ENCODE assay signal across 12 mouse cellular contexts in genomic region chr5:148908191-148909056, GRCm38 (mm10). TPM values are rescaled to one million over a fixed set of nuclear protein-coding genes. Genes with fewer than 3 reads are reported as not detected.
DNase-seq lines count a peak whose midpoint lies in the region; ATAC-seq and TF ChIP-seq lines count a peak whose summit lies in the region.
"Had no signal": no experiment of that assay in that cellular context is flagged by ENCODE, and none has a peak within 500 bp of the region (broad histone marks: within the 10 kb centered on the region; RNA-seq: fewer than 3 reads in every experiment).

No protein-coding gene starts in this region.

- H3K9me3 ChIP-seq in lung, embryonic 14.5 days (ENCODE audit: low read depth, low read length), result no peaks in the 10 kb centered on the region
- no peaks in the 10 kb centered on the region for H3K9me3 ChIP-seq in forebrain, embryonic 16.5 days (ENCODE audit: control insufficient read depth, low read length)
- peaks cover 4% of the 10 kb centered on the region; the same call in 1 of the 2 replicates for H3K9me3 ChIP-seq in liver, embryonic 12.5 days (replicated peaks)
- H3K9me3 ChIP-seq in neural tube, embryonic 14.5 days (ENCODE audit: control insufficient read depth, low read length), result no peaks in the 10 kb centered on the region
- no peaks in the 10 kb centered on the region for H3K9me3 ChIP-seq in stomach, postnatal 0 days (ENCODE audit: control insufficient read depth, low read length)

- no peaks in the 10 kb centered on the region for H3K27me3 ChIP-seq in lung, embryonic 14.5 days (ENCODE audit: insufficient read depth, low read length)
- H3K27me3 ChIP-seq in forebrain, embryonic 16.5 days (replicated peaks; ENCODE audit: control insufficient read depth, insufficient read depth, low read length), result no peaks in the 10 kb centered on the region
- no peaks in the 10 kb centered on the region for H3K27me3 ChIP-seq in liver, embryonic 12.5 days (replicated peaks)
- no peaks in the 10 kb centered on the region for H3K27me3 ChIP-seq in neural tube, embryonic 14.5 days (ENCODE audit: control insufficient read depth, insufficient read depth, low read length)
- no peaks in the 10 kb centered on the region for H3K27me3 ChIP-seq in stomach, postnatal 0 days (ENCODE audit: control insufficient read depth, insufficient read depth, low read length)

- H3K4me2 ChIP-seq in lung, embryonic 14.5 days, result no peak overlapping the region
- no peak overlapping the region for H3K4me2 ChIP-seq in forebrain, embryonic 16.5 days (ENCODE audit: low read length)
- peak overlapping the region; percentile 15; the same call in 1 of the 2 replicates for H3K4me2 ChIP-seq in liver, embryonic 12.5 days
- no peak overlapping the region for H3K4me2 ChIP-seq in neural tube, embryonic 14.5 days (ENCODE audit: low read depth, low read length)
- H3K4me2 ChIP-seq in stomach, postnatal 0 days (replicated peaks; ENCODE audit: low read depth), result no peak overlapping the region

- no peak for TF ChIP-seq EP300 in stomach, postnatal 0 days (optimal IDR thresholded peaks at IDR 0.05)

- peaks cover 24% of the 10 kb centered on the region for H3K36me3 ChIP-seq in lung, embryonic 14.5 days (ENCODE audit: insufficient read depth)
- H3K36me3 ChIP-seq in forebrain, embryonic 16.5 days (ENCODE audit: control insufficient read depth, insufficient read depth), result peaks cover 6% of the 10 kb centered on the region; the same call in 1 of the 2 replicates
- H3K36me3 ChIP-seq in liver, embryonic 12.5 days, result peaks cover 78% of the 10 kb centered on the region
- H3K36me3 ChIP-seq in neural tube, embryonic 14.5 days (ENCODE audit: control insufficient read depth, insufficient read depth, low read length), result peaks cover 6% of the 10 kb centered on the region; the same call in 1 of the 2 replicates
- no peaks in the 10 kb centered on the region for H3K36me3 ChIP-seq in stomach, postnatal 0 days (ENCODE audit: control insufficient read depth, insufficient read depth, low read length)
- H3K36me3 ChIP-seq: G1E had no signal

- no peak for TF ChIP-seq CTCF in lung, embryonic 14.5 days (IDR thresholded peaks at IDR 0.05; ENCODE audit: low read depth)
- no peak for TF ChIP-seq CTCF in stomach, postnatal 0 days (IDR thresholded peaks at IDR 0.05; ENCODE audit: low read depth)

- 61% methylated on average over 17 of the region's 17 CpGs for WGBS in lung, embryonic 14.5 days
- WGBS in forebrain, embryonic 16.5 days, result 61% methylated on average over 17 of the region's 17 CpGs
- 54% methylated on average over 17 of the region's 17 CpGs for WGBS in liver, embryonic 12.5 days (ENCODE audit: insufficient replicate concordance)
- WGBS in neural tube, embryonic 14.5 days, result 43% methylated on average over 17 of the region's 17 CpGs
- whole genome bisulfite sequencing in stomach, postnatal 0 days, result 69% methylated on average over 17 of the region's 17 CpGs

- no peaks in the 10 kb centered on the region for H3K4me1 ChIP-seq in lung, embryonic 14.5 days (ENCODE audit: insufficient read depth)
- peaks cover 9% of the 10 kb centered on the region for H3K4me1 ChIP-seq in forebrain, embryonic 16.5 days (replicated peaks; ENCODE audit: control insufficient read depth, insufficient read depth, low read length)
- H3K4me1 ChIP-seq in liver, embryonic 12.5 days, result peaks cover 72% of the 10 kb centered on the region
- peaks cover 14% of the 10 kb centered on the region; the same call in 1 of the 2 replicates for H3K4me1 ChIP-seq in neural tube, embryonic 14.5 days (ENCODE audit: control insufficient read depth, insufficient read depth, low read length)
- H3K4me1 ChIP-seq in stomach, postnatal 0 days (replicated peaks; ENCODE audit: control insufficient read depth, insufficient read depth), result no peaks in the 10 kb centered on the region

- no peak overlapping the region for H3K27ac ChIP-seq in lung, embryonic 14.5 days (ENCODE audit: low read depth)
- peak overlapping the region; percentile 18; the same call in 1 of the 2 replicates for H3K27ac ChIP-seq in forebrain, embryonic 16.5 days (ENCODE audit: low read length)
- no peak overlapping the region; the same call in 1 of the 2 replicates for H3K27ac ChIP-seq in liver, embryonic 12.5 days
- H3K27ac ChIP-seq in neural tube, embryonic 14.5 days (ENCODE audit: low read depth, low read length), result peak overlapping the region; percentile 60
- H3K27ac ChIP-seq in stomach, postnatal 0 days (replicated peaks), result no peak overlapping the region

- no peak overlapping the region for H3K4me3 ChIP-seq in lung, embryonic 14.5 days (ENCODE audit: low read depth, low read length)
- no peak overlapping the region for H3K4me3 ChIP-seq in forebrain, embryonic 16.5 days (replicated peaks; ENCODE audit: low read length)
- no peak overlapping the region for H3K4me3 ChIP-seq in liver, embryonic 12.5 days
- H3K4me3 ChIP-seq in neural tube, embryonic 14.5 days (ENCODE audit: low read depth, low read length), result no peak overlapping the region
- no peak overlapping the region for H3K4me3 ChIP-seq in stomach, postnatal 0 days (ENCODE audit: low read depth, low read length)
- H3K4me3 ChIP-seq: erythroblast, embryonic 14.5 days had no signal

- 0 out of 2 replicates have a peak, but pooled peaks have one; percentile 4 for ATAC-seq in lung, embryonic 14.5 days (ENCODE audit: insufficient read depth)
- 0 out of 2 replicates have a peak, but pooled peaks have one; percentile 11 for ATAC-seq in forebrain, embryonic 16.5 days
- ATAC-seq in liver, embryonic 12.5 days, result peak; percentile 33; the same call in 1 of the 2 replicates
- peak; percentile 65 for ATAC-seq in neural tube, embryonic 14.5 days (ENCODE audit: low read depth)
- no peak for ATAC-seq in stomach, postnatal 0 days (ENCODE audit: low FRiP score, low TSS enrichment)

- DNase-seq in lung, embryonic 14.5 days, result no peak
- no peak for DNase-seq in lung, postnatal 36 days
- no peak for DNase-seq in cerebellum, adult 9-11 months
- DNase-seq in right cerebral cortex, adult 2 months (ENCODE audit: low spot score in 2 of 2), result no peak
- no peak for DNase-seq in stomach, postnatal 0 days (ENCODE audit: low spot score)
- DNase-seq: kidney, adult 9 months; lung, postnatal 14 days had no signal

- no peak overlapping the region for H3K9ac ChIP-seq in lung, embryonic 14.5 days
- H3K9ac ChIP-seq in forebrain, embryonic 16.5 days (replicated peaks; ENCODE audit: low read depth, low read length), result no peak overlapping the region
- peak overlapping the region; percentile 18; the same call in 1 of the 2 replicates for H3K9ac ChIP-seq in liver, embryonic 12.5 days
- 0 out of 2 replicates have a peak overlapping the region, but pooled peaks have one; percentile 4 for H3K9ac ChIP-seq in neural tube, embryonic 14.5 days (replicated peaks; ENCODE audit: low read depth, low read length)
- no peak overlapping the region for H3K9ac ChIP-seq in stomach, postnatal 0 days (ENCODE audit: low read length)

RNA-seq across cellular contexts. Expression of gene Katnal1, which starts 20.7 kb away (rescaled TPM):
- 13.8 and 14.2 TPM in 2 replicates for polyA plus RNA-seq in lung, embryonic 14.5 days (2014; fragmentation: Nextera tagmentation; extraction: Ambion mirVana)
- 39.6 and 44.3 TPM in 2 replicates for polyA plus RNA-seq in forebrain, embryonic 16.5 days (2015; fragmentation: Nextera tagmentation; extraction: Ambion mirVana)
- 18.3 and 18.9 TPM in 2 replicates for polyA plus RNA-seq in liver, embryonic 12.5 days (2016; fragmentation: Nextera tagmentation; extraction: Ambion mirVana)
- polyA plus RNA-seq in neural tube, embryonic 14.5 days (2014; fragmentation: Nextera tagmentation; extraction: Ambion mirVana), result 42.3 and 44.5 TPM in 2 replicates
- polyA plus RNA-seq in stomach, postnatal 0 days (2015; fragmentation: Nextera tagmentation; extraction: Ambion mirVana), result 3.4 and 4.1 TPM in 2 replicates
- polyA plus RNA-seq: G1E had no signal

Comparison
In these comparisons a context has a peak if more than half of its experiments do, and no peak if none do; other contexts are left out.
1. H3K27ac ChIP-seq: peak in forebrain, embryonic 16.5 days (single experiment) and neural tube, embryonic 14.5 days (single experiment); none in lung, embryonic 14.5 days (single experiment), liver, embryonic 12.5 days (single experiment) and stomach, postnatal 0 days (single experiment).
2. H3K9ac ChIP-seq: peak in liver, embryonic 12.5 days (single experiment) and neural tube, embryonic 14.5 days (single experiment); none in lung, embryonic 14.5 days (single experiment), forebrain, embryonic 16.5 days (single experiment) and stomach, postnatal 0 days (single experiment).